ENCODE assay signal across 8 mouse cellular contexts in genomic region chr11:60914491-60914890, GRCm38 (mm10). TPM values are rescaled to one million over a fixed set of nuclear protein-coding genes. Genes with fewer than 3 reads are reported as not detected.
DNase-seq lines count a peak whose midpoint lies in the region; ATAC-seq and TF ChIP-seq lines count a peak whose summit lies in the region.

Gene Natd1 (minus strand): TSS chr11:60914750.

- H3K27me3 ChIP-seq in lung, embryonic 16.5 days (ENCODE audit: control insufficient read depth, insufficient read depth, low read depth, low read length): no peaks in the 10 kb centered on the region
- H3K27me3 ChIP-seq in heart, embryonic 14.5 days (ENCODE audit: control insufficient read depth, insufficient read depth, low read length): no peaks in the 10 kb centered on the region
- 0 out of 2 replicates have a peak, but pooled peaks cover 4% of the 10 kb centered on the region for H3K27me3 ChIP-seq in limb, embryonic 12.5 days
- no peaks in the 10 kb centered on the region for H3K27me3 ChIP-seq in stomach, postnatal 0 days (ENCODE audit: control insufficient read depth, insufficient read depth, low read length)

- no peaks in the 10 kb centered on the region for H3K9me3 ChIP-seq in lung, embryonic 16.5 days (ENCODE audit: control insufficient read depth, low read length)
- no peaks in the 10 kb centered on the region for H3K9me3 ChIP-seq in heart, embryonic 14.5 days (ENCODE audit: control insufficient read depth, low read length)
- H3K9me3 ChIP-seq in limb, embryonic 12.5 days: no peaks in the 10 kb centered on the region
- H3K9me3 ChIP-seq in stomach, postnatal 0 days (ENCODE audit: control insufficient read depth, low read length): no peaks in the 10 kb centered on the region

- no peak for ATAC-seq in lung, embryonic 16.5 days (ENCODE audit: low read depth)
- ATAC-seq in heart, embryonic 14.5 days (ENCODE audit: insufficient number of reproducible peaks, insufficient read depth, low FRiP score, low read depth): no peak
- no peak for ATAC-seq in limb, embryonic 12.5 days (ENCODE audit: insufficient number of reproducible peaks, insufficient read depth, low FRiP score, low TSS enrichment, low read depth)
- no peak for ATAC-seq in stomach, postnatal 0 days (ENCODE audit: low FRiP score, low TSS enrichment)

- peak within 1 kb of the TSS; percentile 91 for H3K4me3 ChIP-seq in lung, embryonic 16.5 days (ENCODE audit: low read length)
- peak within 1 kb of the TSS; percentile 69 to 94 for H3K4me3 ChIP-seq in heart, embryonic 14.5 days (ENCODE audit: control insufficient read depth in 1 of 2, insufficient read depth in 1 of 2, low read depth in 1 of 2, low read length in 2 of 2)
- peak within 1 kb of the TSS; percentile 91 for H3K4me3 ChIP-seq in limb, embryonic 12.5 days (replicated peaks)
- H3K4me3 ChIP-seq in stomach, postnatal 0 days (ENCODE audit: low read depth, low read length): peak within 1 kb of the TSS; percentile 76

- H3K4me1 ChIP-seq in lung, embryonic 16.5 days (replicated peaks; ENCODE audit: control insufficient read depth, insufficient read depth, low read length): peaks cover 17% of the 10 kb centered on the region
- peaks cover 17 to 28% of the 10 kb centered on the region in 2 experiments for H3K4me1 ChIP-seq in heart, embryonic 14.5 days (ENCODE audit: control insufficient read depth in 2 of 2, insufficient read depth in 2 of 2, low read length in 2 of 2)
- peaks cover 32% of the 10 kb centered on the region for H3K4me1 ChIP-seq in limb, embryonic 12.5 days (replicated peaks)
- H3K4me1 ChIP-seq in stomach, postnatal 0 days (replicated peaks; ENCODE audit: control insufficient read depth, insufficient read depth): peaks cover 6% of the 10 kb centered on the region

- H3K36me3 ChIP-seq in lung, embryonic 16.5 days (ENCODE audit: control insufficient read depth, insufficient read depth, low read length): no peaks in the 10 kb centered on the region
- 0 out of 2 replicates have a peak, but pooled peaks cover 4% of the 10 kb centered on the region for H3K36me3 ChIP-seq in heart, embryonic 14.5 days (ENCODE audit: control insufficient read depth, insufficient read depth, low read length)
- no peaks in the 10 kb centered on the region for H3K36me3 ChIP-seq in limb, embryonic 12.5 days
- H3K36me3 ChIP-seq in stomach, postnatal 0 days (ENCODE audit: control insufficient read depth, insufficient read depth, low read length): no peaks in the 10 kb centered on the region

- TF ChIP-seq POLR2A in brain, embryonic 14.5 days (IDR thresholded peaks at IDR 0.05; ENCODE audit: borderline replicate concordance, extremely low read depth, insufficient read depth, insufficient read length, poor library complexity, severe bottlenecking): no peak

- DNase-seq in lung, postnatal 10 days: no peak
- peak; percentile 37 for DNase-seq in brain, embryonic 14.5 days (ENCODE audit: low read depth)
- no peak for DNase-seq in stomach, postnatal 0 days (ENCODE audit: low spot score)
- no peak for DNase-seq in cerebellum, adult 11 months
- no peak for DNase-seq in cerebellum, adult 11-12 months

- TF ChIP-seq CTCF in brain, embryonic 14.5 days (IDR thresholded peaks at IDR 0.05; ENCODE audit: borderline replicate concordance, extremely low read depth, insufficient read depth, insufficient read length): no peak
- no peak for TF ChIP-seq CTCF in stomach, postnatal 0 days (IDR thresholded peaks at IDR 0.05; ENCODE audit: low read depth)

- H3K9ac ChIP-seq in lung, embryonic 16.5 days (ENCODE audit: low read length): peak within 1 kb of the TSS; percentile 90
- peak within 1 kb of the TSS; percentile 89 for H3K9ac ChIP-seq in heart, embryonic 14.5 days (ENCODE audit: low read length)
- peak within 1 kb of the TSS; percentile 88 for H3K9ac ChIP-seq in limb, embryonic 12.5 days (replicated peaks)
- H3K9ac ChIP-seq in stomach, postnatal 0 days (ENCODE audit: low read length): peak within 1 kb of the TSS; percentile 82

- TF ChIP-seq EP300 in stomach, postnatal 0 days (optimal IDR thresholded peaks at IDR 0.05): no peak

- peak within 1 kb of the TSS; percentile 81 for H3K4me2 ChIP-seq in lung, embryonic 16.5 days (ENCODE audit: low read depth, low read length)
- peak within 1 kb of the TSS; percentile 71 for H3K4me2 ChIP-seq in heart, embryonic 14.5 days (ENCODE audit: low read length)
- peak within 1 kb of the TSS; percentile 73 for H3K4me2 ChIP-seq in limb, embryonic 12.5 days
- H3K4me2 ChIP-seq in stomach, postnatal 0 days (replicated peaks; ENCODE audit: low read depth): peak within 1 kb of the TSS; percentile 82

- 24% methylated on average over 7 of the region's 7 CpGs for WGBS in lung, embryonic 16.5 days
- WGBS in heart, embryonic 14.5 days: 22% methylated on average over 7 of the region's 7 CpGs
- 36% methylated on average over 7 of the region's 7 CpGs for WGBS in limb, embryonic 12.5 days
- WGBS in stomach, postnatal 0 days: 26% methylated on average over 7 of the region's 7 CpGs

- peak within 1 kb of the TSS; percentile 64 for H3K27ac ChIP-seq in lung, embryonic 16.5 days (ENCODE audit: low read length)
- H3K27ac ChIP-seq in heart, embryonic 14.5 days (replicated peaks in 1 of 2; ENCODE audit: control insufficient read depth in 1 of 2, insufficient read depth in 1 of 2, low read depth in 2 of 2, low read length in 2 of 2): peak within 1 kb of the TSS; percentile 47 to 85
- peak within 1 kb of the TSS; percentile 66; the same call in 1 of the 2 replicates for H3K27ac ChIP-seq in limb, embryonic 12.5 days
- peak within 1 kb of the TSS; percentile 78 for H3K27ac ChIP-seq in stomach, postnatal 0 days (replicated peaks)

RNA-seq across cellular contexts. Expression of gene Natd1, which starts in this region (rescaled TPM):
- polyA plus RNA-seq in lung, embryonic 16.5 days (2015; fragmentation: Nextera tagmentation; extraction: Ambion mirVana): 19.9 and 21.6 TPM in 2 replicates
- 51.5 and 54.6 TPM in 2 replicates for polyA plus RNA-seq in brain, embryonic 14.5 days (2012; rRNA removed)
- 20.4 and 21.1 TPM in 2 replicates for polyA plus RNA-seq in heart, embryonic 14.5 days (2014; fragmentation: Nextera tagmentation; extraction: Ambion mirVana)
- polyA plus RNA-seq in limb, embryonic 12.5 days (2016; fragmentation: Nextera tagmentation; extraction: Ambion mirVana): 14.2 and 15.9 TPM in 2 replicates
- 6.7 and 8.3 TPM in 2 replicates for polyA plus RNA-seq in stomach, postnatal 0 days (2015; fragmentation: Nextera tagmentation; extraction: Ambion mirVana)
